ENCODE assay signal across 24 mouse cellular contexts in the genomic region with DNA sequence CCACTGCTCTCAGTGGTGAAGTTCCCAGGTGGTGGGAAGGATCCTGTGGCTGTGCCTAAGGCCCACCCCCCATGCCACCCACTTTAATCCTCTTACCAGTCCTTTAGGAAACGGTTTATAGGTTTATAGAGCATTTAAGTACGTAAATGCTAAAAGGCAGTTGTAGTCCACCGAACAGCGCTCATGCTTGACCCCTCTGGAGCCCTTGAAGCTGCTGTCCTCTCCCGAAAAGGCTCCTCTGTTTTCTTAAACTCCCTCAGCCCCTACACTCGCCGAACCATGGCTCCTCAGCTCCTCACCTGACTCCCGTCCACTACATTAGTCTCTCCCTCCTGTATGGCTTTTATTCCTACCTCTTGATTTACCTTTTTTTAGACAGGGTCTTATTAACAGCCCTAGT.
"Had no signal": no experiment of that assay in that cellular context is flagged by ENCODE, and none has a peak within 500 bp of the region (broad histone marks: within the 10 kb centered on the region; RNA-seq: fewer than 3 reads in every experiment).

No protein-coding gene starts in this region.

- H3K27me3 ChIP-seq: forebrain, embryonic 15.5 days; heart, embryonic 13.5 days; heart, embryonic 15.5 days; hindbrain, embryonic 12.5 days; limb, embryonic 13.5 days; limb, embryonic 15.5 days; liver, embryonic 12.5 days had no signal

- H3K4me3 ChIP-seq: forebrain, embryonic 15.5 days; heart, adult 2 months; heart, embryonic 13.5 days; heart, embryonic 15.5 days; hindbrain, embryonic 12.5 days; limb, embryonic 13.5 days; limb, embryonic 15.5 days; liver, embryonic 12.5 days had no signal

- H3K4me2 ChIP-seq: forebrain, embryonic 15.5 days; heart, embryonic 11.5 days; heart, embryonic 13.5 days; heart, embryonic 15.5 days; hindbrain, embryonic 12.5 days; hindbrain, embryonic 14.5 days; limb, embryonic 13.5 days; limb, embryonic 15.5 days; liver, embryonic 12.5 days had no signal

- DNase-seq: forebrain, postnatal 0 days; gastrocnemius, postnatal 14 days; gastrocnemius, postnatal 36 days; heart, adult 11 months; heart, adult 2 months; heart, postnatal 14 days; heart, postnatal 36 days; kidney, adult 11 months; kidney, adult 8-10 months; kidney, postnatal 36 days; layer of hippocampus, postnatal 36 days; left cerebral cortex, postnatal 4 days had no signal

- H3K36me3 ChIP-seq: forebrain, embryonic 15.5 days; heart, embryonic 15.5 days; hindbrain, embryonic 12.5 days; limb, embryonic 15.5 days; liver, embryonic 12.5 days had no signal

- ATAC-seq: forebrain, embryonic 15.5 days; forebrain, postnatal 0 days; hindbrain, embryonic 16.5 days; intestine, embryonic 16.5 days; liver, embryonic 12.5 days had no signal

- H3K9me3 ChIP-seq: forebrain, embryonic 15.5 days; heart, embryonic 13.5 days; heart, embryonic 15.5 days; hindbrain, embryonic 12.5 days; limb, embryonic 15.5 days; liver, embryonic 12.5 days had no signal

- H3K27ac ChIP-seq: forebrain, embryonic 15.5 days; heart, adult 2 months; heart, embryonic 13.5 days; heart, embryonic 15.5 days; hindbrain, embryonic 12.5 days; hindbrain, embryonic 14.5 days; limb, embryonic 13.5 days; limb, embryonic 15.5 days; liver, embryonic 12.5 days; liver, embryonic 14.5 days had no signal

- H3K9ac ChIP-seq: forebrain, embryonic 15.5 days; forebrain, postnatal 0 days; heart, embryonic 13.5 days; heart, embryonic 15.5 days; hindbrain, embryonic 12.5 days; hindbrain, embryonic 14.5 days; limb, embryonic 13.5 days; limb, embryonic 15.5 days; liver, embryonic 12.5 days; liver, embryonic 14.5 days had no signal
